Mouse (Mus musculus) brain, embryonic 14.5 days (tissue): Measurements from ENCODE around the gene Mief2. TPM values are rescaled to one million over a fixed set of nuclear protein-coding genes. Genes with fewer than 3 reads are reported as not detected.

Experiments
- DNase-seq: peaks from one replicate; pipeline ENCODE4 v3.0.0-alpha.2; 2011; ENCODE audit warnings: low read depth
- CTCF ChIP-seq: fragments of 200-500 bp; IDR thresholded peaks from 2 replicates; pipeline ENCODE4 v1.5.1; 2012; ENCODE audit warnings: inconsistent platforms, mild to moderate bottlenecking, moderate library complexity, borderline replicate concordance; ENCODE audit not compliant: insufficient read depth, insufficient read length; ENCODE audit errors: extremely low read depth
- POLR2A ChIP-seq: fragments of 200-500 bp; IDR thresholded peaks from 2 replicates; pipeline ENCODE4 v1.6.1; 2012; ENCODE audit warnings: mild to moderate bottlenecking, inconsistent platforms, borderline replicate concordance; ENCODE audit not compliant: poor library complexity, insufficient read depth, insufficient read length, severe bottlenecking; ENCODE audit errors: extremely low read depth
- polyA plus RNA-seq: library from polyadenylated mRNA; depleted of rRNA; stranded (reverse); fragments of >200 nt; gene quantifications from 2 replicates; pipeline ENCODE4 v1.2.3, GENCODE M21; 2012

Mief2 gene
- polyA plus RNA-seq, 1 experiment = 29.9 TPM

GRCm38 (mm10) chr11:60726601-60727391 lies 1.4 kb upstream of the Mief2 start, which contains the start of gene Flii:
TSS of gene Flii (minus strand) at chr11:60727263.
- peak; percentile 82 for DNase-seq
- TF ChIP-seq POLR2A = peak; percentile 66; the same call in 1 of the 2 replicates
- peak; percentile 60 for TF ChIP-seq CTCF

GRCm38 (mm10) chr11:60727392-60728140 lies 632 bp upstream of the Mief2 start:
- TF ChIP-seq POLR2A (no peak), CTCF (no peak)
- DNase-seq = no peak

DNA sequence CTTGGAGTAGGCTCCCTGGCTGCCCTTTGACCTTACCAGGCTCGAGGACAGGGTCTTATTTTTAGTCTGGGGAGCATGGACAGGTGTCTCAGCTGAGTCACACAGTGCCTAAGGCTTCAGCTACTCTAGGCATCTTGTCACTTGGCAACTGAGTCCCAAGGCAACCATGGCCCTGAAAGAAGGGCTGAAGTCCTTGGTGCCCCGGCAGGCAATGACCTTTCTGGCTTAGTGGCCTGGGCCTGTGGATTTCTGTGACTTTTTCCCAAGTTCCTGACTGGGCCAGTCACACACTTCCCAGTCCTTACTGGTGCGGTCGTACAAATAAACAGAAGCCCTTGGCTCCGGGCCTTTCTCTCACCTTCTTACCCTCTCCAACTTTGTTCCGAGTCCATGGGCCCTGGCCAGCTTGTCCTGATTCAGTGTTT lies 1.0 kb downstream of the Mief2 start:
- no peak for DNase-seq
- no peak for TF ChIP-seq CTCF

GRCm38 (mm10) chr11:60730169-60730568 lies 2.0 kb downstream of the Mief2 start:
- TF ChIP-seq CTCF = no peak
- TF ChIP-seq POLR2A = no peak
- no peak for DNase-seq

DNA sequence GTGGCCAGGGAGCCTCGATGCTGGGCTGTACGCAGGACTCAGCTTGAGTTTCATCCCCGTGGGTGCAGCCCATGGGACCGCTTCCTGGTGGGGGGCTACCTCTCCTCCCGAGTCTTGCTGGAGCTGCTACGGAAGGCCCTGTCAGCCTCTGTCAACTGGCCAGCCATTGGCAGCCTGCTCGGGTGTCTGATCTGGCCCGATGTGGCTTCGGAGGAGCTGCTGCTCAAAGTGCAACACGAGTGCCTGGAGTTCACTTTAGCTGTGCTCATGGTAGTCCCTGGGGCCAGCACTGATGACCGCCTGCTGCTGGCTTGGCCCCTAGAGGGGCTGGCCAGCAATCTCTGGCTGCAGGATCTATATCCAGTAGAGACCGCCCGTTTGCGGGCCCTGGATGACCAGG lies 3.1 kb downstream of the Mief2 start:
- DNase-seq = no peak
- TF ChIP-seq POLR2A (no peak), CTCF (no peak)

- TF ChIP-seq POLR2A = no peak
- TF ChIP-seq CTCF = no peak
Observed at GRCm38 (mm10) chr11:60734206-60734605, 6.0 kb downstream of the Mief2 start.

DNA sequence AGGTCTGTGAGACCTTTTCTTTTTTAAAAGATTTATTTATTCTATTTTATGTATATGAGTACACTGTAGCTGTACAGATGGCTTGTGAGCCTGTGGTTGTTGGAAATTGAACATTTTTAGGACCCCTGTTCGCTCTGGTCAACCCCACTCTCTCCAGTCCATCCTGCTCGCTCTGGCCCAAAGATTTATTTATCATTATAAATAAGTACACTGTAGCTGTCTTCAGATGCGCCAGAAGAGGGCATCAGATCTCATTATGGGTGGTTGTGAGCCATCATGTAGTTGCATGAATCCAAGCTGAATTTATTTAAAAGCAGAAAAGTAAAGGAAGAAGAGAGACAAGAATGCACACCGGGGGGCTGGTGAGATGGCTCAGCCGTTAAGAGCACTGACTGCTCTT lies 7.0 kb downstream of the Mief2 start:
- no peak for DNase-seq
- TF ChIP-seq CTCF = no peak
- TF ChIP-seq POLR2A = no peak

More at GRCm38 (mm10) chr11:60734206-60734605, 6.0 kb downstream of the Mief2 start:
- no peak for DNase-seq

DNA sequence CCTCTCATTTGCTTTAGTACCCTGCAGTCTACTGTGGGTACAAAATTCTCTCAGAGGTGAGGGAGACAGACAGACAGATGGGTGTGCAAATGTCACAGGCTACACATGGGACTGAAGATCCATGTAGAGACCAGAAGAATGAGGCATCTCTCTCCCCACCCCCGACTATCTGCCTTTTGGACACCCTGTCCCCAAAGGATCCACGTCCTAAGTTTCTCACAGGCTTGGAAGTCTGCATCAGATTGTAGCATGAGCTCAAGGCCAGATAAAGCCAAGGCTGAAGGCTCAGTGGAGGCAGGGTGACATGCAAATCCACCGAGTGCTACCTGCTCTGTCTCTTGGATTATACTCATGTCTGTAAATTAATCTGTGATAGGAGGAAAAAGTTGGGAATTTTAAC lies 8.3 kb downstream of the Mief2 start:
- no peak for TF ChIP-seq CTCF
- TF ChIP-seq POLR2A = no peak
- DNase-seq = no peak

DNA sequence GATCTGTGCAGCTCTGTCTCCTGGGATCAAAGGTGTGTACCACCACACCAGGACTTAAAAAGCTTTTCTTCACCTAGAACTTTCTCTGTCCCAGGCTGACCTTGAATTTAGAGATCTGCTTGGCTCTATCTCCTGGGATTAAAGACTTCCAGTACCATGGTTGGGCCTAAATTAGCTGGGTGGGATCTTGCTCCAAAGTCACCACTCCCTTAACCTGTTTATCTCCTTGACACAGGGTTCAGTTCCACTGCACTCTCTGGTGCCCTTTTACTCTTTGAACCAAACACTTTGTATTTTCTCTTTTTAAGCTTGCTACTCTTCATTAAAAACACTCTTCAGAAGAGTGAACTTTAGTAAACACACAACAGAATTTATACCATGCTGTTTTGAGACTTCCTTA lies 9.3 kb downstream of the Mief2 start:
- TF ChIP-seq CTCF = no peak
- no peak for TF ChIP-seq POLR2A
- no peak for DNase-seq

DNA sequence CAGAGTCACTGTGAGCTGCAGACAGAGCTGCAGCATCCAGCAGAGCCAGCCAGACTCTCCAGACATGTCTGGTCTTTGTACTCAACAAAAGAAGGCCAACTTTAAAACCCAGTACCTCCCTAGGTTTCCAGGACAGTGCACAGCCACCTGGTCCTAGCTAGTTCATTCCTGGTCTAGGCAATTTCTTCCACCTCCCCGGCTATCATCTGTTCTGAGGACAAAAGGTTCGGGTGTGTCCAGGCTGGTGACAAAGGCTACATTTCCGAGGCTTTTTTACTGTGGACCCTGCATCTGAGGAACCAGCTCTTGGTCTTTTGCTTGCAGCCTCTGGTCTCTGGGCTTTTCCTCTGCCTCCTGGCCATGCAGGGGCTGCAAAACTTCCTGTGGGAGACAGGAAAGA lies 12.1 kb downstream of the Mief2 start:
- TF ChIP-seq POLR2A = no peak
- no peak for TF ChIP-seq CTCF
- no peak for DNase-seq

DNA sequence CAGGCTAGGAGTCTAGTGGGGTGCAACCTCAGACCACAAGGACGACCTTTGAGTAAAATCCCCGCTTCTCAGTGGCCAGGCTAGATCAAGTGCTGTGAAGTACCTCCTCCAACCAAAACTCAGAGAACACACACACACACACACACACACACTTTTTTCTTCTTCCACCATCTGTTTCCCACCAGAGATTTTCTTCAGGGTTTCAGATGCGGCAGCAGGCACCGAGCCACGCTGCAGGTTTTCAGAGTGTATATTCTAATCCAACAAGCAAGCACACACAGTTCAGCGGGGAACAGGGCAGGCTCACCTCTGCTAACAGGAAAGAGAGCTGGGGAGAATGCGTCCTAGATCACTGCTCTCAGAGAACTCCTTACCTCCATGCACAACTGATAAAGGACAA lies 27.4 kb downstream of the Mief2 start:
- TF ChIP-seq POLR2A (no peak), CTCF (no peak)
- no peak for DNase-seq

- no peak for TF ChIP-seq POLR2A
- no peak for TF ChIP-seq CTCF
- DNase-seq = no peak
Observed at GRCm38 (mm10) chr11:60761681-60762080, 33.5 kb downstream of the Mief2 start.

GRCm38 (mm10) chr11:60766969-60767368 lies 38.8 kb downstream of the Mief2 start:
- peak; percentile 1 for DNase-seq
- TF ChIP-seq CTCF (no peak), POLR2A (no peak)
